Mouse (Mus musculus) liver, embryonic 16.5 days (tissue): Measurements from ENCODE around the gene Pdgfd. TPM values are rescaled to one million over a fixed set of nuclear protein-coding genes. Genes with fewer than 3 reads are reported as not detected.

ENCODE experiments used
- ATAC-seq: fragments of 200-750 bp; cut with Nextera tagmentation; 2 replicates; pipeline ENCODE4 v1.8.0; 2017; ENCODE audit warnings: low read depth, mild to moderate bottlenecking, moderate number of reproducible peaks, moderate library complexity
- H3K27ac ChIP-seq: fragments of 300-500 bp; sonication (generic); 2 replicates; pipeline ENCODE4 v1.5.1; 2014; ENCODE audit warnings: mild to moderate bottlenecking, low read length
- H3K27me3 ChIP-seq: fragments of 300-500 bp; sonication (generic); 2 replicates; pipeline ENCODE4 v1.6.1; 2014; ENCODE audit warnings: low read depth, low read length, mixed read lengths; ENCODE audit not compliant: control insufficient read depth, insufficient read depth
- H3K36me3 ChIP-seq: fragments of 300-500 bp; sonication (generic); 2 replicates; pipeline ENCODE4 v1.6.1; 2014; ENCODE audit warnings: mild to moderate bottlenecking; ENCODE audit not compliant: control insufficient read depth, insufficient read depth
- H3K4me1 ChIP-seq: fragments of 300-500 bp; sonication (generic); 2 replicates; pipeline ENCODE4 v1.6.1; 2014; ENCODE audit warnings: low read depth, low read length, mixed read lengths; ENCODE audit not compliant: control insufficient read depth
- H3K4me2 ChIP-seq: fragments of 300-500 bp; sonication (generic); 2 replicates; pipeline ENCODE4 v1.6.1; 2014; ENCODE audit warnings: low read depth, low read length, mixed read lengths
- H3K4me3 ChIP-seq: fragments of 300-500 bp; sonication (generic); 2 replicates; pipeline ENCODE4 v1.5.1; 2014; ENCODE audit warnings: low read depth, mild to moderate bottlenecking, low read length
- H3K9ac ChIP-seq: fragments of 300-500 bp; sonication (generic); 2 replicates; pipeline ENCODE4 v1.6.1; 2014; ENCODE audit warnings: low read depth, low read length
- H3K9me3 ChIP-seq: fragments of 300-500 bp; sonication (generic); replicated peaks from 2 replicates; pipeline ENCODE4 v1.6.1; 2016; ENCODE audit warnings: low read length; ENCODE audit not compliant: control insufficient read depth
- WGBS: fragments of 180-500 bp; shearing (Covaris S2); extraction: QIAGEN DNeasy Blood & Tissue Kit; methylation state at CpG from one replicate; pipeline ENCODE4 v1.1.7; 2014; ENCODE audit not compliant: insufficient replicate concordance; 5-methylcytosine and 5-hydroxymethylcytosine counted together
- polyA plus RNA-seq: library from polyadenylated mRNA; unstranded; fragments of >200 nt; fragmentation: Nextera tagmentation; extraction: Ambion mirVana; gene quantifications from 2 replicates; pipeline ENCODE4 v1.2.1, GENCODE M21; 2015

Gene Pdgfd
- polyA plus RNA-seq, 1 experiment from 2014 or later: 0.53 TPM

- no peak overlapping the region for H3K4me2 ChIP-seq
- no peaks in the 10 kb centered on the region for H3K4me1 ChIP-seq
- WGBS: 17% methylated on average over 2 of the region's 2 CpGs
- no peak overlapping the region for H3K9ac ChIP-seq
- H3K27ac ChIP-seq: no peak overlapping the region
- H3K4me3 ChIP-seq: no peak overlapping the region
- H3K27me3 ChIP-seq: no peaks in the 10 kb centered on the region
- H3K36me3 ChIP-seq: no peaks in the 10 kb centered on the region
- H3K9me3 ChIP-seq: no peaks in the 10 kb centered on the region
- no peak for ATAC-seq
Measured at GRCm38 (mm10) chr9:6289211-6289696, 120.9 kb downstream of the Pdgfd start.

GRCm38 (mm10) chr9:6298547-6298946 is 130.2 kb downstream of the Pdgfd start:
- WGBS: 43% methylated on average over 2 of the region's 2 CpGs
- Histone ChIP-seq H3K4me2 (no peak overlapping the region), H3K27me3 (no peaks in the 10 kb centered on the region), H3K9ac (no peak overlapping the region), H3K9me3 (no peaks in the 10 kb centered on the region), H3K36me3 (no peaks in the 10 kb centered on the region), H3K27ac (no peak overlapping the region), H3K4me1 (no peaks in the 10 kb centered on the region), H3K4me3 (no peak overlapping the region)
- ATAC-seq: no peak

GRCm38 (mm10) chr9:6302050-6302449 is 133.7 kb downstream of the Pdgfd start:
- Histone ChIP-seq H3K9me3 (no peaks in the 10 kb centered on the region), H3K4me2 (no peak overlapping the region), H3K4me3 (no peak overlapping the region), H3K36me3 (no peaks in the 10 kb centered on the region), H3K4me1 (no peaks in the 10 kb centered on the region), H3K27me3 (no peaks in the 10 kb centered on the region), H3K9ac (no peak overlapping the region), H3K27ac (no peak overlapping the region)
- WGBS: 48% methylated on average over 3 of the region's 3 CpGs
- no peak for ATAC-seq

- no peak for ATAC-seq
- 73% methylated on average over 3 of the region's 3 CpGs for WGBS
- no peaks in the 10 kb centered on the region for H3K36me3 ChIP-seq
- H3K9me3 ChIP-seq: no peaks in the 10 kb centered on the region
- no peak overlapping the region for H3K4me3 ChIP-seq
- no peak overlapping the region for H3K27ac ChIP-seq
- no peaks in the 10 kb centered on the region for H3K4me1 ChIP-seq
- no peak overlapping the region for H3K4me2 ChIP-seq
- H3K9ac ChIP-seq: no peak overlapping the region
- no peaks in the 10 kb centered on the region for H3K27me3 ChIP-seq
Measured at GRCm38 (mm10) chr9:6304590-6304989, 136.2 kb downstream of the Pdgfd start.

GRCm38 (mm10) chr9:6305847-6306246 is 137.5 kb downstream of the Pdgfd start:
- Histone ChIP-seq H3K4me3 (no peak overlapping the region), H3K4me1 (no peaks in the 10 kb centered on the region), H3K9ac (no peak overlapping the region), H3K27me3 (no peaks in the 10 kb centered on the region), H3K27ac (no peak overlapping the region), H3K4me2 (no peak overlapping the region), H3K36me3 (no peaks in the 10 kb centered on the region), H3K9me3 (no peaks in the 10 kb centered on the region)
- peak; percentile 41; the same call in 1 of the 2 replicates for ATAC-seq
- WGBS: 37% methylated on average over 3 of the region's 3 CpGs

GRCm38 (mm10) chr9:6317114-6317513 is 148.7 kb downstream of the Pdgfd start:
- Histone ChIP-seq H3K9me3 (no peaks in the 10 kb centered on the region), H3K27ac (no peak overlapping the region), H3K27me3 (no peaks in the 10 kb centered on the region), H3K4me2 (no peak overlapping the region), H3K4me3 (no peak overlapping the region), H3K36me3 (no peaks in the 10 kb centered on the region), H3K4me1 (no peaks in the 10 kb centered on the region), H3K9ac (no peak overlapping the region)
- ATAC-seq: no peak
- 76% methylated on average over 1 of the region's 1 CpGs for WGBS

GRCm38 (mm10) chr9:6325408-6325807 is 157.0 kb downstream of the Pdgfd start:
- Histone ChIP-seq H3K27me3 (no peaks in the 10 kb centered on the region), H3K9ac (no peak overlapping the region), H3K4me1 (no peaks in the 10 kb centered on the region), H3K36me3 (no peaks in the 10 kb centered on the region), H3K9me3 (no peaks in the 10 kb centered on the region), H3K4me2 (no peak overlapping the region), H3K27ac (no peak overlapping the region), H3K4me3 (no peak overlapping the region)
- no peak for ATAC-seq
- WGBS: 59% methylated on average over 2 of the region's 2 CpGs

- WGBS: 66% methylated on average over 1 of the region's 1 CpGs
- Histone ChIP-seq H3K27ac (no peak overlapping the region), H3K4me2 (no peak overlapping the region), H3K27me3 (no peaks in the 10 kb centered on the region), H3K9me3 (no peaks in the 10 kb centered on the region), H3K36me3 (no peaks in the 10 kb centered on the region), H3K4me3 (no peak overlapping the region), H3K9ac (no peak overlapping the region), H3K4me1 (no peaks in the 10 kb centered on the region)
- ATAC-seq: no peak
Measured at GRCm38 (mm10) chr9:6333499-6333898, 165.1 kb downstream of the Pdgfd start.

GRCm38 (mm10) chr9:6336236-6336635 is 167.9 kb downstream of the Pdgfd start:
- Histone ChIP-seq H3K4me2 (no peak overlapping the region), H3K9me3 (no peaks in the 10 kb centered on the region), H3K9ac (no peak overlapping the region), H3K4me3 (no peak overlapping the region), H3K27me3 (no peaks in the 10 kb centered on the region), H3K27ac (no peak overlapping the region), H3K4me1 (no peaks in the 10 kb centered on the region), H3K36me3 (no peaks in the 10 kb centered on the region)
- WGBS: 24% methylated on average over 2 of the region's 2 CpGs
- ATAC-seq: no peak
